Mouse (Mus musculus): Measurements from ENCODE around the gene C1qtnf3.

GRCm38 (mm10) chr15:10959277-10960026 is 7.3 kb downstream of the C1qtnf3 start:
- TF ChIP-seq CTCF (IDR thresholded peaks at IDR 0.05; ENCODE audit: low read depth, low read length): no peak
- TF ChIP-seq TAL1 (conservative IDR thresholded peaks at IDR 0.05; ENCODE audit: low read depth, low read length): no peak
- TF ChIP-seq GATA1 (IDR thresholded peaks at IDR 0.05; ENCODE audit: borderline replicate concordance, low read length): no peak
- TF ChIP-seq POLR2AphosphoS5 (IDR thresholded peaks at IDR 0.05; ENCODE audit: insufficient replicate concordance, low read depth, low read length): no peak
